Mouse (Mus musculus) C2C12 (cell line): ENCODE measurements around the gene Cd200. TPM values are rescaled to one million over a fixed set of nuclear protein-coding genes. Genes with fewer than 3 reads are reported as not detected.

Experiments
- H3K27me3 ChIP-seq: one replicate; pipeline ENCODE4 v1.6.1; 2011; ENCODE audit not compliant: control insufficient read depth, insufficient read depth, insufficient read length
- H3K36me3 ChIP-seq: one replicate; pipeline ENCODE4 v1.6.1; 2011; ENCODE audit not compliant: control insufficient read depth, insufficient read depth
- H3K4me3 ChIP-seq: one replicate; pipeline ENCODE4 v1.5.1; 2011; ENCODE audit warnings: mild to moderate bottlenecking, control low read depth; ENCODE audit not compliant: poor library complexity, insufficient read depth, severe bottlenecking
- H3K79me2 ChIP-seq: one replicate; pipeline ENCODE4 v1.6.1; 2011; ENCODE audit not compliant: control insufficient read depth, insufficient read depth
- H3K79me3 ChIP-seq: one replicate; pipeline ENCODE4 v1.6.1; 2011; ENCODE audit warnings: low read depth, control low read depth
- H3ac ChIP-seq: one replicate; pipeline ENCODE3; 2011; ENCODE audit warnings: low read depth; ENCODE audit not compliant: control insufficient read depth, insufficient read length
- CEBPB ChIP-seq: IDR thresholded peaks from one replicate; pipeline ENCODE4 v1.6.1; 2011; ENCODE audit warnings: low read depth, mild to moderate bottlenecking, control low read depth, moderate library complexity
- CTCF ChIP-seq: IDR thresholded peaks from one replicate; pipeline ENCODE4 v1.5.1; 2011; ENCODE audit not compliant: control insufficient read depth, insufficient read depth, insufficient read length
- FOSL1 ChIP-seq: IDR thresholded peaks from one replicate; pipeline ENCODE4 v1.8.0; 2011; ENCODE audit warnings: mild to moderate bottlenecking, low read length; ENCODE audit not compliant: poor library complexity, insufficient read depth, severe bottlenecking
- MAX ChIP-seq: IDR thresholded peaks from one replicate; pipeline ENCODE4 v1.6.1; 2011; ENCODE audit warnings: mild to moderate bottlenecking, control low read depth
- MYOD1 ChIP-seq: IDR thresholded peaks from one replicate; pipeline ENCODE4 v1.6.1; 2011; ENCODE audit warnings: low read depth; ENCODE audit not compliant: control insufficient read depth, insufficient read length
- MYOG ChIP-seq: IDR thresholded peaks from one replicate; pipeline ENCODE4 v1.6.1; 2011; ENCODE audit not compliant: control insufficient read depth, insufficient read length; ENCODE audit errors: extremely low read depth
- USF1 ChIP-seq: IDR thresholded peaks from one replicate; pipeline ENCODE4 v1.6.1; 2011; ENCODE audit warnings: low read depth, mild to moderate bottlenecking, control low read depth, moderate library complexity
- polyA plus RNA-seq: library from polyadenylated mRNA; unstranded; fragments of >200 nt; fragmentation: generic; extraction: Trizol; gene quantifications from one replicate; pipeline ENCODE4 v1.2.1, GENCODE M21; 2012; ENCODE audit warnings: missing spikeins

The Cd200 gene
- polyA plus RNA-seq, 1 experiment, result 3.8 TPM

DNA sequence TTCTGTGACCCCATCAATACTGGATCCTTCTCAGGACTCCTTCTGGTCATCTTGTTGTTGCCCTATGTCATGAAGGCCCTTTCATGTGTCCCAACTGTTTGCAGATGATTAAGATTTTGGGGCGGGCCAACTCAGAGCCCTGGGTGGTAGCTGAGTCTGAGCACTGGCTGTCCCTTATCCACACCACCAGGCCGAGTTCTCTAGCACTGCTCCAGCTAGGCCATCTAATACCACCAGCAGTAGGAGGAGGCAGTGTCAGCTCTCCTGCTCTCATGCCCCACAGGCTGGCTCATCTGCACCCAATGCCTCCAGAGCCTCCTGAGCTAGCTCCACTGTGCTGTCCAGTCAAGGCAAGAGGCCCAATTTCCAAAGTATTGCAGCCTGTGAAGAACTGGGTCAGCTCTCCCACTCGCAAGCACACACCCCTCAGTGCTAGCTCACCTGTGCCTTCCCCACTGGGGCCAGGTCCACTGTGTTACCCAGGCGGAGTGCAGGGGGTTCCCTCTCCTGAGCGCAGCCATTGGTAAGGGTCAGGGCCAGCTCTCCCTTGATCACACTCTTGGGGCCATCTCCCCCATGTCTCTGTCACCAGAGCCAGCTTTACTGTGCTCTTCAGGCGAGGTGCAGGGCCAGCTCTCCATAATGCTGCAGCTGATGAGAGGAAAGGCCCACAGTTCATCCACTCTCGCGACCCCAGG, 75.0 kb downstream of the Cd200 start:
- H3K36me3 ChIP-seq, result no peaks in the 10 kb centered on the region
- H3K27me3 ChIP-seq, result no peaks in the 10 kb centered on the region
- H3ac ChIP-seq, result no peak overlapping the region
- no peak overlapping the region for H3K4me3 ChIP-seq
- no peak for TF ChIP-seq CTCF
- H3K79me3 ChIP-seq, result no peaks in the 10 kb centered on the region
- H3K79me2 ChIP-seq, result no peaks in the 10 kb centered on the region

GRCm38 (mm10) chr16:45332591-45332990, 76.3 kb downstream of the Cd200 start:
- Histone ChIP-seq H3ac (no peak overlapping the region), H3K27me3 (no peaks in the 10 kb centered on the region), H3K79me3 (no peaks in the 10 kb centered on the region), H3K79me2 (no peaks in the 10 kb centered on the region), H3K36me3 (no peaks in the 10 kb centered on the region), H3K4me3 (no peak overlapping the region)
- no peak for TF ChIP-seq MAX
- TF ChIP-seq USF1, result no peak
- TF ChIP-seq FOSL1, result no peak
- peak; percentile 29 for TF ChIP-seq MYOD1
- no peak for TF ChIP-seq CTCF
- no peak for TF ChIP-seq MYOG
- TF ChIP-seq CEBPB, result no peak

Other genes with a start within 250 kb of the Cd200 start
- gene Btla, start 184.7 kb downstream of the Cd200 start, polyA plus RNA-seq, result 0.02 TPM
- not detected for gene Gm609, start 83.9 kb upstream of the Cd200 start, polyA plus RNA-seq
- gene Gm17783, start 123.0 kb upstream of the Cd200 start, polyA plus RNA-seq, result not detected
- gene Slc9c1, start 126.3 kb upstream of the Cd200 start, polyA plus RNA-seq, result not detected
- not detected for gene Gcsam, start 201.3 kb upstream of the Cd200 start, polyA plus RNA-seq
- gene BC016579, start 245.0 kb upstream of the Cd200 start, polyA plus RNA-seq, result not detected